Mouse (Mus musculus) CD4-positive, CD25-positive, alpha-beta regulatory T cell, adult 9 weeks (primary cell): ENCODE measurements around the gene Itgb1bp1. TPM values are rescaled to one million over a fixed set of nuclear protein-coding genes. Genes with fewer than 3 reads are reported as not detected.

Experiments
- polyA plus RNA-seq: library from polyadenylated mRNA; unstranded; fragments of 100-300 nt; shearing (Covaris generic); gene quantifications from one replicate; pipeline ENCODE4 v1.2.1, GENCODE M21; 2017

Itgb1bp1 gene
- polyA plus RNA-seq: 125 TPM

GRCm38 (mm10) chr12:21286243-21286622 lies at the start of gene Itgb1bp1:
TSS of gene Itgb1bp1 (minus strand) at chr12:21286284.

DNA sequence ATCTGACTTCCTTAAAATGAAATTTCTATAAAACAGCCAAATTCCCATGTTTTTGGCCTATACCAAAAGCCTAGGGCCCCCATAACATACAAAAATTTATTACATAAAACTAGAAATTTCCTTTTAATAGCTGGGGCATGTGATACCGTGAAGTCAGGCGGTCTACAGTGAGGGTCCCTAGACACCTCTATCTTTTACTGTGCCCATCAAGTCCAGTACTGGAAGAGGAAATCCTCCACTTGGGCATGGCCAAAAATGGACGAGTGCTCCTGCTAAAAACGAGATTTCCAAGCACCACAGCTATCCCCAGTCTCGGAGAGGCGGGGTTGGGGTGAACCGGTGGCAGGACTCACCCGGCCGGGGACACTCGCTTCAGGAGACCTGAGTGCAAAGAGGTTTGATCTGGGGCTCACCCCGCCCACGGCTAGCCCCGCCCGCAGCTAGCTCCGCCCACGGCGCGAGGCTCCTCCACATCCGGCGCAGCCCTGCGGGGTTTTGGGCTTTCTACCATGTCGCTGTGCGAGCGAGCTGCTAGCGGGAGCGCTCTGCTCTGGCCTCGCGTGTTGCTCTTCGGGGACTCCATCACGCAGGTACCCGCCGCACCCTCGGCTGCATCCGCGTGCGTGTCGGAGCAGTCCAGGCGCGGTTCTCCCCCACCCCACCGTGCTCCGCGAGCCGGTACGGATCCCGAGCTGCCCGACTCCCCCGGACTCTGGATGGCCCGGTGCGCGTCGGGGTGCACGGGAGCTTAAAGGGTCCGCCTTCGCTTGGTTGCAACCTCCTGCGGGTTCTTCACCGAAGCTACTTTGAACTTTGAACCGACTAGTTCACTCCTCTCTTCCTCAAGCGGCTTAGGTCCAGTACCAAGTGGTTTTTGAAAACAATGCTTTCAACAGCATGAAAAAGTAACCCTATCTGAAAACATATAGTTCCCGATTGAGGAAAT lies 30.1 kb upstream of the Itgb1bp1 start, which contains the start of gene Iah1:
Gene Iah1, plus strand, starts transcription at position 467 of the 946 bp plus-strand sequence.

DNA sequence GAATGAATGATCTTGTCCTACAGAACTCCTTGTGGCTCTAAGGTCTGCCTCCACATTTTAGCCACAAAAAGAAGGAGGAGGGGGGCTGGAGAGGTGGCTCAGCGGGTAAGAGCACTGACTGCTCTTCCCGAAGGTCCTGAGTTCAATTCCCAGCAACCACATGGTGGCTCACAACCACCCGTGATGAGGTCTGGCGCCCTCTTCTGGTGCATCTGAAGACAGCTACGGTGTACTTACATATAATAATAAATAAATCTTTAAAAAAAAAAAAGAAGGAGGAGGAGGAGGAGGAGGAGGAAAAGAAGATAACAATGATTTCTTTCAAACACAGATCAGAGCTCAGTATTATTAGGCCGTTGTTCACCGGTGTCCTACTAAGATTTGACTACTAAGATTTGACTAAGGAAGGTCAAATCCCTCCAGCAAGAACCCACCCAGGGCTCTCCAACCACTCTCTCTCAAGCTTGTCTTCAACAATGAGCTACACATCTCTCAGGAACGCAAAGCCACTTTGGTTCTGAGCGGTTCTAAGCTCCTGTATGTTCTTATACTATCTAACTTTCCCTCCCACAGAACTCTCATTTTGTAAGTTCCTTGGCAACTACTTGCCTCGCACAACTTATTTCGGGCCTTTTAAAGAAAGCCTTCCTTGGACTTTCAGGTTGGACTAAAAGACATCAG lies 1.2 kb downstream of the Itgb1bp1 start, which contains the start of gene Cpsf3:
Gene Cpsf3, plus strand, starts transcription at position 631 of the 681 bp plus-strand sequence.

Other genes with a start within 250 kb of the Itgb1bp1 start
- 160 TPM for gene Cpsf3, start 893 bp downstream of the Itgb1bp1 start, polyA plus RNA-seq
- gene Iah1, start 30.1 kb upstream of the Itgb1bp1 start, polyA plus RNA-seq: 51.6 TPM
- 77.0 TPM for gene Adam17, start 87.3 kb upstream of the Itgb1bp1 start, polyA plus RNA-seq
- gene Ywhaq, start 131.4 kb upstream of the Itgb1bp1 start, polyA plus RNA-seq: 287 TPM